Mouse (Mus musculus) ovary, postnatal 14 days (tissue): ENCODE results near the gene Lgals4.
"Not testable (repeated sequence)": the region's sequence is repeated elsewhere in the genome, so short reads cannot be mapped to it uniquely, and the experiment has no call there.

Experiments
- DNase-seq: peaks from one replicate; pipeline ENCODE4 v3.0.0; 2022; ENCODE audit warnings: low spot score

The Lgals4 gene

GRCm38 (mm10) chr7:28865481-28866300 lies 32.0 kb downstream of the Lgals4 start:
- DNase-seq: peak; percentile 65

DNA sequence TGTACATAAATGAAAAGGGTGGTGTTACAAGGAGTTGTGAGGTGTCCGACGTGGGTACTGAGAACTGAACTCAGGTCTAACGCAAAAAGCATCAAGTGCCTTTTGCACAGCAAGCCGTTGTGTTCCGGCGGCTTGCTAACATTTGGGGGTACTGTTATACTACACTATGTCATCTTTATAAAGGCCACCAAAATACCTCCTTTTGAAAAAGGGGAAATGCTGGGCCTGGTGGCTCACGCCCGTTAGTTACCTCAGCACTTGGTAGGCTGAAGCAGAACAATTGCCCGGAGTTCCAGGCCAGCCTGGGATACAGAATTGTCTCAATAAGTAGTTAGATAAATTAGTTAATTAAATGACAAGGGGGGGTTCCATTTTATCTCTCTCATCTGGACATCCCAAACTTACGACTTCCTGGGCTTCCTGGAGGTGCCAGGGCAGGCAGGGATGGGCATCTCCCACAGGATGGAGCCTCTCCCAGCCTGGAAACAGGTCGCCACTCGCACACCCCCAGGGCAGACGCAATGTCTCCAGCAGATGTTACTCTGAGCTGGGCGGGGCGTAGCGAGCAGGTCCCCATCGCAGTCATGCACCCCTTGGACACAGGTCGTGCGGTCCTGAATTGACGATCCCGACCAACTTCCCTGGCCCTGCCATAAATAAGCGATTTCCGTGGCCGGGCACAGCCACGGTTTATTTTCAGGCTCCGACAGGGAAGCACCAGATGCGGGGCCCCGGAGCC lies 33.3 kb downstream of the Lgals4 start:
- DNase-seq: no peak

- peak; percentile 71 for DNase-seq
Observed at GRCm38 (mm10) chr7:28867508-28868340, 34.1 kb downstream of the Lgals4 start.

DNA sequence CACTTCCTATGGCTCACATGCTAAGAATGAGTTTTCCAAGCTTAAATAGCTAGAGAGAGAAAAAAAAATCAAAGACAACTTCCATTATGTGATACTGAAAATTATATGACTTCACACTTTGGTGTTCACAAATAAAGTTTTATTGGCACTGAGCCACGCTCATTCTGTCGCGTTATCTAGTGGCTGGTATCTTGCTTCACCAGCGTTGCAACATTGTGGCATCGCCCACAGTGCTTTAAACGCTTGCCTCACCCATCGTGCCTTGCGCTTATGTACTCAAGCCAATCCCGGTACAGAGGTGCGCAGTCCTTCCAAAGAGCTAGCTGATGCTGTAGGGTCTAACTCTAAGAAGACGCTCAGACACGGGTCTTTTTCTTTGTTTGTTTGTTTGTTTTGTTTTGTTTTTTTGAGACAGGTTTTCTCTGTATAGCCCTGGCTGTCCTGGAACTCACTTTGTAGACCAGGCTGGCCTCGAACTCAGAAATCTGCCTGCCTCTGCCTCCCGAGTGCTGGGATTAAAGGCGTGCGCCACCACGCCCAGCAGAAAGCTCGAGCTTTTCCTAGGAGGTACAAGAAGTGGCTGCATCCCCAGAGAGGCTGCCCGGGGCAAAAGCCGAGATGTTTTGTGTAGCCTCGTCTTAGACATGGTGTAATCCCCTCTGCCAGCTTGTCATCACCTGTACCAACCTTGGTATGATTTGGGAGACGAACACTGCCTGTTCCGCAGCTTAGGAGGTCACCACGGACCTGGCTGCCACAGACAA lies 37.4 kb downstream of the Lgals4 start:
- no peak for DNase-seq

DNA sequence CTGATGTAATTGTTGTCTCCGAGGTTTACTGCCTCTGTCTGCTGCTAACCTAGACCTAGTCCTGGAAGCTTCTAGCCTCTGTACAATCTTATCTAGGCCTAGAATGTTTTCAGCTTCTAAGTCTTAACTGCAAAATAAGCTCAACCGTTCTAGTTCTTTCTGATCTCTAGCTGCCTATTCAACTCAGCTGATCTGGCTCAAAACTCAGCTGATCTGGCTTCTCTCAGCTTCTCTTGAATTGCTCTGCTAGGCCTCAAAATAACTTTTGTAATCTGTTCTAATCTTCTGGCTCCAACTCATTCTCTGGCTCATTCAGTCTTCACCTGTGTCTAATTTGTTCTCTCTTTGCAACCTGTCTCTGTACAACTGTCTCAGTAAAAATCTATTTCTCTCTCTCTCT lies 40.9 kb downstream of the Lgals4 start:
- no peak for DNase-seq

- DNase-seq: no peak
Observed at GRCm38 (mm10) chr7:28876099-28876498, 42.4 kb downstream of the Lgals4 start.

GRCm38 (mm10) chr7:28877155-28877554 lies 43.5 kb downstream of the Lgals4 start:
- DNase-seq: no peak

DNA sequence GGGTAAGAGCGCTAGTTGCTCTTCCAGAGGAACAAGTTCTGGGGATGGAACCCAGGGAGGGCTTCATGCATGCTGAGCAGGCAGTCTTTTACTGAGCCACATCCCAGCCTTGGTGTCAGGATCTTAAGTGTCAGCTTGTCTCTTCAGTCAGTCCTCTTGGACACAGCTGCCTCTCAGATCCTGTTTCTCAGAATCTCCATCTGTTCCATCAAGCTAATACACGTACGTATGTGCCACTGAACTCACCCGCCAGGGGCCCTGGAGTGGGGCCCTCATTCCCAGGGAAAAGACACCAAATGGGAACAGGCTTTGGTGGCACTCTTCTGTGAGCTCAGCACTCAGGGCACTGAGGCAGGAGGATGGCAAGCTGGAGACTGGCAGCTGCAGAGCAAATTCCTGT lies 44.2 kb downstream of the Lgals4 start:
- no peak for DNase-seq

- no peak for DNase-seq
Observed at GRCm38 (mm10) chr7:28879606-28880005, 46.0 kb downstream of the Lgals4 start.

- DNase-seq: no peak
Observed at GRCm38 (mm10) chr7:28880554-28880953, 46.9 kb downstream of the Lgals4 start.

- DNase-seq: no peak
Observed at GRCm38 (mm10) chr7:28881199-28881598, 47.5 kb downstream of the Lgals4 start, which contains the start of gene Capn12. Capn12 (plus strand) TSS chr7:28881422.

DNA sequence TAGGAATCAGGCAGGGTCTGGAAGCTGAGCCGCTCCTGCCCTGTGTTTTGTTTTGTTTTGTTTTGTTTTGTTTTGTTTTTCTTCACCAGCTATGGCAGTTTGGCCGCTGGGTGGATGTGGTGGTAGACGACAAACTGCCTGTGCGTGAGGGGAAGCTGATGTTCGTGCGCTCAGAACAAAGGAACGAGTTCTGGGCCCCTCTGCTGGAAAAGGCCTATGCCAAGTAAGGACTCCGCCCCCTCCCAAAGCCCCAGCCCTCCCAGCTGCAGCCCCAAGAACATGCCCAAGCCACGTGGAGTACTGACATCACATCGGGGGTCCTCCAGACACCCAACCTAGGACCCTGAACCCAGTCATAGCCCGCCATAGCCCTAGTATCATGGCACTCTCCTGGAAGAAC lies 49.4 kb downstream of the Lgals4 start:
- no peak for DNase-seq

- DNase-seq: not testable (repeated sequence)
Observed at GRCm38 (mm10) chr7:28883704-28884103, 50.0 kb downstream of the Lgals4 start.

- DNase-seq: no peak
Observed at GRCm38 (mm10) chr7:28886486-28886885, 52.8 kb downstream of the Lgals4 start.

DNA sequence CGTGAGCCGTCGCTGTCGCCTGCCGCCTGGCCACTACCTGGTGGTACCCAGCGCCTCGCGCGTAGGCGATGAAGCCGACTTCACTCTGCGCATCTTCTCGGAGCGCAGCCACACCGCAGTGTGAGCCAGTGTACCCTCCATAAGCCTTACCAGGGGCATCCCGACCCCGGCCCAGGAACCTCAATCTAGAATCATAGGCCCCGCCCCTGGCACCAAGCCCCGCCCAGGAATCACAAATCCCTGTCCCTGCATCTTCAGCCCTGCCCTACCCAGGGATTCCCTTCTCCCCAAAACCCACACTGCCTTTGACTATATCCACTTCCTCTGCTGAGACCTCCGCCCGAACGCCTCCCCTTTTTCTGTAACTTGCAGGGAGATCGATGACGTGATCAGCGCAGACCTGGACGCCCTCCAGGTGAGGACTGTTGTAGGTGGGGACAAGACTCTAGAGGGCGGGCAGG lies 55.1 kb downstream of the Lgals4 start:
- DNase-seq: no peak
